Mouse (Mus musculus): ENCODE measurements around the gene Aqp1. TPM values are rescaled to one million over a fixed set of nuclear protein-coding genes. Genes with fewer than 3 reads are reported as not detected.

The Aqp1 gene
- polyA plus RNA-seq, 1 experiment: 0.60 TPM

DNA sequence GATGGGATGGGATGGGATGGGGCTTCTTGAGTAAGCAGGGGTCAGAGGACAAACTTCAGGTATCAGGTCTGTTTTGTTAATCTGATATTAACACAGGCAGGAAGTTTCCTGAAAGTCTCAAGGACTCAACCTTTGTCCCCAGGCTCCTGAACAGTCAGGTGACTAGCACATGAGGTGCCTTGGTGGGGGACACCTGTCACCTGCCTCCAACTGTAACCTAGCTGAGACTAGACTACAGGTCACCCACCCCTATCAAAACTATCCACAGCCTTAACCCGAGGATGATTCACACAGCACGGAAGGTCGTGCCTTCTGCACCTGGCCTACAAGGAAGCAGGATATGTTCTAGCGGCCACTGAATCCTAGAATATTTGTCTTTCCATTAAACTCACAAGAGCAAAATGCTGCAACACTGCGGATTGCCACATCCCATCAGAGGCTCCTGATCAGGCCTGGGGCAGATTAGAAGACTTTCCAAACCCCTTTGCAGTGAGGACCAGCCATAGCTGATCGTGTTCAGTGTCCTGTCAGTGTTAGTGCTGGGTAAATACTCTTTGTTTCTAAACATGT is 14.2 kb downstream of the Aqp1 start:
- Histone ChIP-seq H3K27ac (ENCODE audit: insufficient read depth, low read length) (no peak overlapping the region), H3K4me3 (ENCODE audit: low read depth, low read length) (no peak overlapping the region), H3K36me3 (ENCODE audit: control insufficient read depth, insufficient read depth, low read length, poor library complexity, severe bottlenecking) (no peaks in the 10 kb centered on the region), H3K9ac (ENCODE audit: low read depth, poor library complexity, severe bottlenecking) (no peak overlapping the region), H3K4me1 (ENCODE audit: control insufficient read depth, insufficient read depth, low read length) (peaks cover 3% of the 10 kb centered on the region), H3K27me3 (ENCODE audit: control insufficient read depth, insufficient read depth, low read length, poor library complexity, severe bottlenecking) (no peaks in the 10 kb centered on the region), H3K9me3 (replicated peaks; ENCODE audit: control insufficient read depth, insufficient read depth, low read length, poor library complexity, severe bottlenecking) (no peaks in the 10 kb centered on the region)
- TF ChIP-seq CTCF (IDR thresholded peaks at IDR 0.05; ENCODE audit: low read depth, low read length): no peak

DNA sequence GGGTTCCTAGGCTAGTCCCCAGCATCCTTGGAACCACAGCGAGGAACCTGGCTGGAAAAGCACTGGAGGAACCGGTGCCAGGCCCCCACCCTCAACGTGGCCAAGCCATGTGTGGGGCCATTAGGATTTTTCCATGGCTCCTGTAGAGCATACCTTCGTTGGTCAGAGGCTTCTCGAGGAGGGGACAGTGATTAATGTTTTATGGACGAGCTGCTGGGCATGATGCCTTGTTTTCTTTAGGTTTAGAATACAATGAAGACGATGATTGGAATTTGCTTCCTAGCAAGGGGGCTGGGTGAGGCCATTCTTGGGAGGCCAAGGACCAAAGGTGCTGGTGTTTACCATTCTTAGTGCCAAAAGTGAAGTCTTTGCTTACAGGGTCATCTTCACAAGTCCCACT is 15.5 kb downstream of the Aqp1 start:
- Histone ChIP-seq H3K9ac (ENCODE audit: low read depth, poor library complexity, severe bottlenecking) (no peak overlapping the region), H3K27ac (ENCODE audit: insufficient read depth, low read length) (no peak overlapping the region), H3K9me3 (replicated peaks; ENCODE audit: control insufficient read depth, insufficient read depth, low read length, poor library complexity, severe bottlenecking) (no peaks in the 10 kb centered on the region), H3K27me3 (ENCODE audit: control insufficient read depth, insufficient read depth, low read length, poor library complexity, severe bottlenecking) (no peaks in the 10 kb centered on the region), H3K4me3 (ENCODE audit: low read depth, low read length) (no peak overlapping the region), H3K36me3 (ENCODE audit: control insufficient read depth, insufficient read depth, low read length, poor library complexity, severe bottlenecking) (no peaks in the 10 kb centered on the region), H3K4me1 (ENCODE audit: control insufficient read depth, insufficient read depth, low read length) (peaks cover 5% of the 10 kb centered on the region)
- TF ChIP-seq EP300 (IDR thresholded peaks at IDR 0.05; ENCODE audit: insufficient read depth, low read depth, low read length) (no peak), POLR2A (IDR thresholded peaks at IDR 0.05; ENCODE audit: insufficient read depth, low read length) (no peak), CTCF (IDR thresholded peaks at IDR 0.05; ENCODE audit: low read depth, low read length) (no peak)

DNA sequence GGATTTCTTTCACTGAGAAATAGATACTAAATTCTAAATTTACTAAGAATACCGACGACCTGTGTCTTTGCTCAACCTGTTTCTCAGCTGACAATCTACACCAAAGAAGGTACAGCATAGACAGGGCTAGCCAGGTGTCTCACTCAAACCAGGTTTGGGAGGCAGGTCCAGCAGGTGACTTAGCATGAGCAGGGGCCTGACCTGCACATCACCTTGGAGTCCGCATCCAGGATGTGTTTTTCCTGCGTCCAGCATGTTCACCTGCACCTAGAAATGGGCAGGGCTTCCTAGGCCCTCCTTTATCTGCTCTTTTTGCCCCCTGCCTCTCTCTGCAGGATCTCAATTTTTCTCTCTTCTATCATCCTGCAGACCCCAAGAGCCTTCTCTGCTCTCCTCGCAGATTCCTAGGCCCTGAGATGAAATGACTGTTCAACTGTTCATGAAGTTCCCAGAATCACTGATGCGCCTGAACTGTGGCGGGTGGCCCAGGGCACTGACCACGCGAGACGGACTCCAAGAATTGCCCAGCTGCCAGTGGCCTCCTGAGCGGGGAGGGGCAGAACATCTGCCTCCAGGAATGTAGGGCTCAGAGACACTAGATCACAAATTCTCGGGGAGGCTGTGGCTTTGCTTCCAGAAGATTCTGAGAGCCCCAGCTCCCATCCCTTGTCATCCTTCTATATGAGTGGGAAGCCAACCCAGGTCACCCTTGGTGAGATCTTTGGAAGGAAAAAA is 17.6 kb downstream of the Aqp1 start:
- no peak overlapping the region for H3K4me3 ChIP-seq (ENCODE audit: low read depth, low read length)
- no peak overlapping the region for H3K27ac ChIP-seq (ENCODE audit: insufficient read depth, low read length)
- H3K9ac ChIP-seq (ENCODE audit: low read depth, poor library complexity, severe bottlenecking): no peak overlapping the region
- TF ChIP-seq CTCF (IDR thresholded peaks at IDR 0.05; ENCODE audit: low read depth, low read length) (no peak), EP300 (IDR thresholded peaks at IDR 0.05; ENCODE audit: insufficient read depth, low read depth, low read length) (no peak)
- no peaks in the 10 kb centered on the region for H3K9me3 ChIP-seq (replicated peaks; ENCODE audit: control insufficient read depth, insufficient read depth, low read length, poor library complexity, severe bottlenecking)
- peaks cover 5% of the 10 kb centered on the region for H3K4me1 ChIP-seq (ENCODE audit: control insufficient read depth, insufficient read depth, low read length)
- H3K36me3 ChIP-seq (ENCODE audit: control insufficient read depth, insufficient read depth, low read length, poor library complexity, severe bottlenecking): no peaks in the 10 kb centered on the region
- H3K27me3 ChIP-seq (ENCODE audit: control insufficient read depth, insufficient read depth, low read length, poor library complexity, severe bottlenecking): no peaks in the 10 kb centered on the region

DNA sequence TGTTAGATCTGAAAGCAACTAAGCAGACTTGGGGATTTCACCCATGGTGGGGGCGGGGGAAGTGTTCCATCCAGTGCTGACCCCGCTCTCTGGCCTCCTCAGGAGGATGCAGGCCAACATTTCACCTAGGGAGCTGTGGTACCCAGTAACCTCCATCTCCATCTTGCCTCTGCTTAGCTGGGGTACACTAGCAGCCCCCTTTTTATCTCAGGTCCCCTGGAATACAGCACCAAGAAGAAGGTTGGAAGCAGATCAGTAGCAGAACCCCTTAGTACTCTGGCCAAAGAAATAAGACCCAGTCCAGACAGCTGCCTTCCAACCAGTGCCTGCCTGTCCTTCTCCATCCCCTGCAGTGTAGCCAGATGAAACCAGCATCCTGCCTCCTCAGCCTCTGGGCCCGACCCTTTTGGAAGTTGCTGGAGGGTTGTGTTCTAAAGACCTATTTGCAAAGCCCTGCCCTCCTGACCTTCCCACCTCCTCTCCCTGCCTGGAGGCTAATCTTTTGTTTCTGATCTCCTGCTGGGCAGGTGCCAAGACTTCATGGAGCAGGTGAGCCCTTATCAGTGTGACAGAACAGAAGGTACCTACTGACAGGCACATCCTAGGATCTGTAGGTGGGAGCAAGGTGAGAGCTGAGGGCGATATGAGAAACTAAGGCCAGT is 18.4 kb downstream of the Aqp1 start:
- Histone ChIP-seq H3K27me3 (ENCODE audit: control insufficient read depth, insufficient read depth, low read length, poor library complexity, severe bottlenecking) (no peaks in the 10 kb centered on the region), H3K4me3 (ENCODE audit: low read depth, low read length) (no peak overlapping the region), H3K36me3 (ENCODE audit: control insufficient read depth, insufficient read depth, low read length, poor library complexity, severe bottlenecking) (no peaks in the 10 kb centered on the region), H3K9me3 (replicated peaks; ENCODE audit: control insufficient read depth, insufficient read depth, low read length, poor library complexity, severe bottlenecking) (no peaks in the 10 kb centered on the region), H3K27ac (ENCODE audit: insufficient read depth, low read length) (no peak overlapping the region), H3K9ac (ENCODE audit: low read depth, poor library complexity, severe bottlenecking) (no peak overlapping the region), H3K4me1 (ENCODE audit: control insufficient read depth, insufficient read depth, low read length) (peaks cover 5% of the 10 kb centered on the region)
- TF ChIP-seq EP300 (IDR thresholded peaks at IDR 0.05; ENCODE audit: insufficient read depth, low read depth, low read length) (0 out of 2 replicates have a peak, but pooled peaks have one; percentile 25), POLR2A (IDR thresholded peaks at IDR 0.05; ENCODE audit: insufficient read depth, low read length) (no peak), CTCF (IDR thresholded peaks at IDR 0.05; ENCODE audit: low read depth, low read length) (no peak)

DNA sequence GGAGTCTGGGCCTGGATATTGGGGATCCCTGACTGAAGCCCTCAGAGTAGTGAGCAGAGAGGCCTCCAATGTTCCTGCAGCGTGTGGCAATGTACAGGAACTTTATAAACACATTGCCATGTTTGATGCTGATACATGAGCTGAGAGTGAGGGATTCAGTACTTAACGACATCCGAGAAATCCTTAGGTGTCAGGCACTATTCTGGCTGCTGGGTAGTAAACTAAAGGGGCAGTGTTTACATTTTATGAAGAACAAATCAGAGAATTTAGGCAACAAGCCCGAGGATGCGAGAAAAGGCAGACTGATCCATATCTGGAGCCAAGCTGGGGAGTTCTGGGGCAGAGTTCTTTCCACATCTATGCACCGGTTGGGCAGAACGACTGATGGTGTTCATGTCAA is 19.3 kb downstream of the Aqp1 start:
- no peaks in the 10 kb centered on the region for H3K36me3 ChIP-seq (ENCODE audit: control insufficient read depth, insufficient read depth, low read length, poor library complexity, severe bottlenecking)
- no peak overlapping the region for H3K4me3 ChIP-seq (ENCODE audit: low read depth, low read length)
- TF ChIP-seq CTCF (IDR thresholded peaks at IDR 0.05; ENCODE audit: low read depth, low read length): no peak
- no peak for TF ChIP-seq EP300 (IDR thresholded peaks at IDR 0.05; ENCODE audit: insufficient read depth, low read depth, low read length)
- no peak for TF ChIP-seq POLR2A (IDR thresholded peaks at IDR 0.05; ENCODE audit: insufficient read depth, low read length)
- no peaks in the 10 kb centered on the region for H3K9me3 ChIP-seq (replicated peaks; ENCODE audit: control insufficient read depth, insufficient read depth, low read length, poor library complexity, severe bottlenecking)
- H3K27ac ChIP-seq (ENCODE audit: insufficient read depth, low read length): no peak overlapping the region
- H3K4me1 ChIP-seq (ENCODE audit: control insufficient read depth, insufficient read depth, low read length): peaks cover 5% of the 10 kb centered on the region
- no peaks in the 10 kb centered on the region for H3K27me3 ChIP-seq (ENCODE audit: control insufficient read depth, insufficient read depth, low read length, poor library complexity, severe bottlenecking)
- H3K9ac ChIP-seq (ENCODE audit: low read depth, poor library complexity, severe bottlenecking): no peak overlapping the region

Measured in ES-Bruce4 (cell line).